Mouse (Mus musculus): ENCODE results near the gene Cfap97.
A peak's percentile ranks its signal among the peaks of the same experiment; 100 is the strongest.
"Not testable (repeated sequence)": the region's sequence is repeated elsewhere in the genome, so short reads cannot be mapped to it uniquely, and the experiment has no call there.

Cfap97 gene

DNA sequence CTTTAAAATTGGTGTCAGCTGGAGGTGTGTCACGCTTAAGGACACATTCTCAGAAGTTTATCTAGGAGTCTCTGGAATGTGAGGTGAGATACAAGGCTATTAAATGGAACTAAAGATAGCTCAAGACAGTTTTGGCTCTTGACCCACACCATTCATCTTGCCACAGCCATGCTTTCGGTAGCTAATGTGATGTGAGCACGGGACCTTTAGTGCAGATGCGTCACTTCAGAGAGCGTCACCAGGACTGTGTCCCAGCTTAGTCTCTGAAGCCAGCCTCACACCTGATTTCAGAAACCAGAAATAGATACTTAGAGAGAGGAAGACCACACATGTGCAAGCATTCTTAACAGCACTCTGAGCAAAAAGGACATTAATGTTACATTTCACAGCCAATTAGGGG lies 75.1 kb downstream of the Cfap97 start:
- no peak for DNase-seq (ENCODE audit: low read depth)

DNA sequence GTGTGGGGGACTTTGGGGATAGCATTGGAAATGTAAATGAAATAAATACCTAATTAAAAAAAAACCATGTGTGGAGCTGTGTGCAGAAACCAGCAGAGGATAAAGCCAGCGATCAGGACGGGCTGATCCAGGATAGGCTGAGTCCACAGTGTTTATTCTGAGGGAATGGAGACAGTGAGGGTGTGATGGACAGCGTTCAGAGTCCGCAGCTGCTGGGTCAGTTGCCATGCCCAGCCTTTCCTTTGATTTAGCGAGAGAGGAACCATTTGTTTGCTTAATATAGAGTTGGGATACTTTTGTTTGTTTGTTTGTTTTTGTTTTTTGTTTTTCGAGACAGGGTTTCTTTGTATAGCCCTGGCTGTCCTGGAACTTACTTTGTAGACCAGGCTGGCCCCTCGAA lies 80.4 kb downstream of the Cfap97 start:
- not testable (repeated sequence) for DNase-seq (ENCODE audit: low read depth)

DNA sequence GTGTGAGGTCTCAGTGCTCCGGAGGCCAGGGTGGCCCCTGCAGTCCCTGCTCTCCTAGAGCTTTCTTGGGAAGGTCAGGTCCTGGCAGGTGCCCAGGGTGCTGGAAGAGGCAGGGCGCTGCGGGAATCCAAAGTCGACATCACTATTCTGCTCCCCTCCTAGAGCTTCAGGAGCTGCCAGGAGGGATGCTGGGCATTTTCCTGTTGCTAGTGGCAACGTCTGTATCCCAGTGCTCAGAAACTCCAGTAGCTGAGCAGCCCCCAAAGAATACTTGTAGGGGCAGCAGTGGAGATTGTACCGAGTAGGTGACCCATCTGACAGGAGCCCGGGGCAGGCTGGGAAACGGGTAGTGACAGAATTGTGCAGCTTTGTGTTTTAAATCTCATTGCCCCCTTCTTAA lies 81.2 kb downstream of the Cfap97 start:
- DNase-seq (ENCODE audit: low read depth) = no peak

DNA sequence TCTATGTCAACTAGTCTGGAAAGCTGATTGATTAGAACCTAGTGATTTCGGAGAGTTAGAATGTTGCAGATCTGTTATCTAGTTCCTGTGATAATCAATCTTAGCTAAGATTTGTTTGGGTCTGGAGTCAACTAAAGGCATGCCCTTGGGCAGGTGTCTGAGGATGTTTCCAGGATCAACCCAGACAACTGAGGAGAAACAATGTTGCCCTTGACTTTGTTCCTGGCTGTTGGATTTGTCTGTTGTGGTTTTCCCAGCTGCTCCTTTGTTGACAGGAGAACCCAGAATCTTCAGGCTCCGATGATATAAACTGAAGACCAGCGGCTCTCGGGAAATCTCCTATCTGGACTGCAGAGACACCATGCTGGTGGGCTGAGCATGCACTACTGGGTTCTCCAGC lies 83.2 kb downstream of the Cfap97 start:
- DNase-seq (ENCODE audit: low read depth) = no peak

DNA sequence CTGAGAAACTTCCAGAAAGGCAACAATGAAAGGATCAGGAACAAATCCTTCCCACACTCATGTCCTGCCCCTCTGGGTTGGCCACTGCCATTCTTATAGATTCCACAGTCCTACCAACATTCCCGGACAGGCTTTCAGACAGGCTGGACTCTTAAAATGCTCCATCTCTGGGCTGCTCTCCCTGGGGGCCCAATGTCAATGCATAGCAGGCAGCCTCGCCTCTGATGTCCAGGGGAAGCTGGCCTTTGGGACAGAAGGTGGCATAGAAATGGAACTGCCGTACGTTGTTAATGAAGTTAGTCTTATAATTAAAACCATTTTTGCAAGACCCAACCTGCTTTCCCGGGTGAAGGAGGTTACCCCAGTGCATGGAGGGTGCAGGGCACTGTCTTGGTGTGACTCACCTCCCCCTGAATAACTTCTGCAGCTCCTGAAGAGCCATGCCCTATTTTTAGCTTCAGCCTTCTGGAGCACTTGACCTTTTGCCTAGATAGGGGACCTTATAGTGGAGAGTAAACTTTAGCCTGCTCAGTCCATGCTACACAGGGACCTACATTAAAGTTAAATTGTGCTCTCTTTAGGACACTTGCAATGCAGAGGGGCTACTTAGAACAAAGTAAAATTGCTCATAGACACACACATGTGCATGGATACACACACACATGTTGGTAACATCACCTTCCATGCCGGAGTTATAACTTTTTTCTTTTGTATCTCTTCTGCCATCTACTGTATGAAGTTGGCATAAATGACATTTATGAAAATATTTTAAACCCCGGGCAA lies 85.1 kb downstream of the Cfap97 start:
- peak; percentile 7 for DNase-seq (ENCODE audit: low read depth)

DNA sequence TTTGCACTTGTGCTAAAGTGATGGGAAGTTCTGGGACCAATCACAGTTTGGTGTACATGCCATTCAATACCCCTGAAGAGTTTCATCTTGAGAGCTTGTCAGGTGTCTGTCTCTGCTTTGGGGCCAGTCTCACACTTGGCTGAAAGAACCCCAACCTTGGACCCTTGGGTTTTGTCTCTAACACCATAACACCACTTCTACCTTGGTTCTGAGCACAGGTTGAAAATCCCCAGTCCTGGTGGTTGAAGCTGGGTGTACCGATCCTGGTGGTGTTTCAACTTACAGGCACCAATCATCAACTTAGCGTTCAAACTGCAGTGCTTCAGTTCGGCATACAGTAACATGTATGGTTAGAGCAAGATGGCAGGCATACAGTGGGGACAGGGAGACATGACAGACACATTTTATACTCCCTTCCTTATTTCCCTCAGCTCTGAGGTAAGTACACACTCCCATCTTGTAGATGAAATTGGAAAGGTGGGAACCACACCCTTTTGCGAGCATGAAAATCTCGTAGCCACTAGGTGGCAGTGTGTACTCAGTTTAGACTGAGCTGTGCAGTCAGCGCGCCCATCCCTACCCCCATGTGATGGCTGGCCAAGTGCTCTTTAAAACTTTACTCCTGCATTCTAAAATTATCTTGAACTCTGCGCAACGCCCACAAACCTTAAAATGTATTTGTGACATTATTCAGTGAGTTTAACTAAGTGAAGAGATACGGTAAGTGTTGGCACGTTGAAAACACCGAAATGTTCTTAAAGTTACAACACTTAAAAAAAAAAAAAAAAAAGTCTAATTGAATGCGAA lies 90.2 kb downstream of the Cfap97 start:
- peak; percentile 68 for DNase-seq (ENCODE audit: low read depth)

DNA sequence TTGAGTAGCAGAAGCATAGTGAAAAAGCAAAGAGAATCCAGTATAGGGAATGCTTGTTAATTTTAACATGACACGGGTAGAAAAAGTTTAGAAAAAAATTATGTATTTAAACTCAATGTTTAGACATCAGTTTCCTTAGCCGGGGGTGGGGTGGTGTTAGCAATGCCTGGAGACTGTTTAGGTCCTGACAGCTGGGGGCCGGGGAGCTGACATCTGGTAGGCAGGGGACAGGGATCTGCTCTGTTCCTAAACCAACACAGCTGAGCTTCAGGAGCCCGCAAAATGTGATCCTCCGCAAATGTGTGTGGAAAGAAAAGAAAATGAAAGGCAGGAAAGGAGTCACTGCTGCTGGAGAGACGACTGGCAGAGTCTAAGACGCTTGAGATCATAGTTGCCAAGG lies 91.4 kb downstream of the Cfap97 start:
- DNase-seq (ENCODE audit: low read depth) = no peak
